Mouse (Mus musculus): ENCODE measurements at regions not wholly inside any gene's neighbourhood (a gene's known extent, or its start where the extent isn't known, plus 50 kb on each side); places are given as distances from the start of the nearest gene placed in this dataset.

- no peak for TF ChIP-seq POLR2A (IDR thresholded peaks at IDR 0.05; ENCODE audit: insufficient read length, low read depth)
- TF ChIP-seq USF1 (IDR thresholded peaks at IDR 0.05; ENCODE audit: low read depth) = no peak
- TF ChIP-seq MYOD1 (IDR thresholded peaks at IDR 0.05; ENCODE audit: control insufficient read depth in 1 of 3, insufficient read length in 2 of 3, low read depth in 2 of 3) = no peak
- TF ChIP-seq POLR2AphosphoS2 (IDR thresholded peaks at IDR 0.05; ENCODE audit: insufficient read length, low read depth) = no peak
Observed at GRCm38 (mm10) chr14:45878428-45878827, 220.5 kb upstream of the Ddhd1 start.

Measured in myocyte (in vitro differentiated cells).